Mouse (Mus musculus) liver, adult 2 months (tissue): Measurements from ENCODE around the gene Creb5.

Experiments used
- CTCF ChIP-seq: fragments of 200-500 bp; IDR thresholded peaks from 2 replicates; pipeline ENCODE4 v1.5.1; 2011; ENCODE audit warnings: low read depth, low read length, control low read depth
- POLR2A ChIP-seq: fragments of 200-500 bp; IDR thresholded peaks from 2 replicates; pipeline ENCODE4 v1.6.1; 2011; ENCODE audit warnings: low read length, control low read depth; ENCODE audit not compliant: insufficient read depth; ENCODE audit errors: extremely low read depth

GRCm38 (mm10) chr6:53493864-53494263, 206.8 kb downstream of the Creb5 start:
- TF ChIP-seq CTCF (no peak), POLR2A (no peak)
